ENCODE assay signal across 8 mouse cellular contexts in the genomic region with DNA sequence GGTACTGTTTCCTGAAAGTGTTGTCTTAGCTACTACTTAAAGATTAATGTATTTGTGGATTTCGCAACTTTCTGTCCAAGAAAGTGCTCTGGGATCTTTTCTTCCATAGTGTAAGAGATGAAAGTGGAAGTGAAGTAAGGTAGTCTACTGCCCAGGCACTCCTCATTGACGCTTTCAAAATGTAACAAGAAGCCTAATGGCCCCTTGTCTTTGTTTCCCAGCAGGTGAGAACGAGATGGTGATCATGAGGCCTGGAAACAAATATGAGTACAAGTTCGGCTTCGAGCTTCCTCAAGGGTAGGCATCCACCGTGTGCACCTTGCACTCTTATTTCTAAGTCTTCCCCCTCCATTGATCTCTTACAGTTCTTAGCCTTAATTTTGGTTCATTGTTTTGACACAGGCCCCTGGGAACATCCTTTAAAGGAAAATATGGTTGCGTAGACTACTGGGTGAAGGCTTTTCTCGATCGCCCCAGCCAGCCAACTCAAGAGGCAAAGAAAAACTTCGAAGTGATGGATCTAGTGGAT. TPM values are rescaled to one million over a fixed set of nuclear protein-coding genes. Genes with fewer than 3 reads are reported as not detected.
DNase-seq lines count a peak whose midpoint lies in the region; ATAC-seq lines count a peak whose summit lies in the region.

No protein-coding gene starts in this region.

- peak overlapping the region; percentile 96 for H3K27ac ChIP-seq in kidney, embryonic 15.5 days
- H3K27ac ChIP-seq in brown adipose tissue, adult 24 weeks (replicated peaks; ENCODE audit: low read depth, low read length), result peak overlapping the region; percentile 99
- peak overlapping the region; percentile 45; the same call in 1 of the 2 replicates for H3K27ac ChIP-seq in hindbrain, embryonic 12.5 days
- H3K27ac ChIP-seq in midbrain, embryonic 11.5 days (ENCODE audit: low read depth, low read length), result no peak overlapping the region; the same call in 1 of the 2 replicates

- no peak for DNase-seq in kidney, postnatal 14 days
- DNase-seq in midbrain, embryonic 11.5 days (ENCODE audit: low spot score, missing footprints), result no peak
- no peak for DNase-seq in adrenal gland, postnatal 14 days
- no peak for DNase-seq in frontal cortex, postnatal 36 days (ENCODE audit: low spot score in 2 of 2)
- DNase-seq in adrenal gland, adult 8-10 months, result no peak

- WGBS in kidney, embryonic 15.5 days, result 21% methylated on average over 10 of the region's 10 CpGs
- WGBS in hindbrain, embryonic 12.5 days, result 46% methylated on average over 10 of the region's 10 CpGs
- 54% methylated on average over 10 of the region's 10 CpGs for WGBS in midbrain, embryonic 11.5 days

- no peaks in the 10 kb centered on the region for H3K9me3 ChIP-seq in kidney, embryonic 15.5 days (replicated peaks)
- H3K9me3 ChIP-seq in hindbrain, embryonic 12.5 days (replicated peaks), result no peaks in the 10 kb centered on the region
- no peaks in the 10 kb centered on the region for H3K9me3 ChIP-seq in midbrain, embryonic 11.5 days (ENCODE audit: control insufficient read depth, low read length)

- no peaks in the 10 kb centered on the region for H3K27me3 ChIP-seq in kidney, embryonic 15.5 days
- H3K27me3 ChIP-seq in hindbrain, embryonic 12.5 days, result no peaks in the 10 kb centered on the region
- H3K27me3 ChIP-seq in midbrain, embryonic 11.5 days (ENCODE audit: control insufficient read depth, insufficient read depth, low read length), result no peaks in the 10 kb centered on the region

- H3K9ac ChIP-seq in kidney, embryonic 15.5 days, result peak overlapping the region; percentile 68
- H3K9ac ChIP-seq in hindbrain, embryonic 12.5 days, result peak overlapping the region; percentile 68
- peak overlapping the region; percentile 81 for H3K9ac ChIP-seq in midbrain, embryonic 11.5 days (ENCODE audit: low read length)

- peaks cover 62% of the 10 kb centered on the region for H3K4me1 ChIP-seq in kidney, embryonic 15.5 days
- peaks cover 16% of the 10 kb centered on the region for H3K4me1 ChIP-seq in brown adipose tissue, adult 24 weeks (ENCODE audit: control insufficient read depth, insufficient read depth, insufficient read length, low read length)
- peaks cover 53% of the 10 kb centered on the region for H3K4me1 ChIP-seq in hindbrain, embryonic 12.5 days
- H3K4me1 ChIP-seq in midbrain, embryonic 11.5 days (ENCODE audit: control insufficient read depth, insufficient read depth, low read length), result peaks cover 23% of the 10 kb centered on the region; the same call in 1 of the 2 replicates

- H3K4me2 ChIP-seq in kidney, embryonic 15.5 days, result peak overlapping the region; percentile 78
- peak overlapping the region; percentile 82 for H3K4me2 ChIP-seq in hindbrain, embryonic 12.5 days (replicated peaks)
- peak overlapping the region; percentile 83 for H3K4me2 ChIP-seq in midbrain, embryonic 11.5 days

- no peak for ATAC-seq in kidney, embryonic 15.5 days (replicated peaks; ENCODE audit: low FRiP score)
- ATAC-seq in hindbrain, embryonic 12.5 days (ENCODE audit: low FRiP score), result no peak
- ATAC-seq in midbrain, embryonic 11.5 days (ENCODE audit: low FRiP score), result no peak

- peak overlapping the region; percentile 63 for H3K4me3 ChIP-seq in kidney, embryonic 15.5 days (replicated peaks)
- peak overlapping the region; percentile 69 for H3K4me3 ChIP-seq in brown adipose tissue, adult 24 weeks (ENCODE audit: insufficient read depth, low read depth, low read length)
- H3K4me3 ChIP-seq in hindbrain, embryonic 12.5 days, result peak overlapping the region; percentile 73
- H3K4me3 ChIP-seq in midbrain, embryonic 11.5 days (ENCODE audit: low read depth, low read length), result peak overlapping the region; percentile 53

- H3K36me3 ChIP-seq in kidney, embryonic 15.5 days, result peaks cover 25% of the 10 kb centered on the region
- peaks cover 21% of the 10 kb centered on the region for H3K36me3 ChIP-seq in hindbrain, embryonic 12.5 days
- H3K36me3 ChIP-seq in midbrain, embryonic 11.5 days (ENCODE audit: control insufficient read depth, insufficient read depth, low read length), result 0 out of 2 replicates have a peak, but pooled peaks cover 7% of the 10 kb centered on the region

RNA-seq across cellular contexts. Expression of gene Txnip, which starts 1.0 kb away (rescaled TPM):
- 144 and 153 TPM in 2 replicates for polyA plus RNA-seq in kidney, embryonic 15.5 days (2015; fragmentation: Nextera tagmentation; extraction: Ambion mirVana)
- 1,091 and 1,303 TPM in 2 replicates for polyA plus RNA-seq in brown adipose tissue, adult 24 weeks (2012; ENCODE audit: insufficient read depth, insufficient read length, missing spikeins)
- polyA plus RNA-seq in hindbrain, embryonic 12.5 days (2016; fragmentation: Nextera tagmentation; extraction: Ambion mirVana), result 58.7 and 59.9 TPM in 2 replicates
- 54.0 and 55.9 TPM in 2 replicates for polyA plus RNA-seq in midbrain, embryonic 11.5 days (2014; fragmentation: Nextera tagmentation; extraction: Ambion mirVana)
- total RNA-seq in adrenal gland, postnatal 14 days (2021), result 479 and 772 TPM in 2 replicates
- total RNA-seq in adrenal gland, adult 8-10 months (2022), result 100 to 1,000 TPM; 374 to 825 (median 652) TPM

RNA-seq across cellular contexts. Expression of gene Gm16253, which starts 18.1 kb away (rescaled TPM):
- polyA plus RNA-seq in kidney, embryonic 15.5 days (2015; fragmentation: Nextera tagmentation; extraction: Ambion mirVana), result 2.1 TPM in 2 replicates
- polyA plus RNA-seq in brown adipose tissue, adult 24 weeks (2012; ENCODE audit: insufficient read depth, insufficient read length, missing spikeins), result not detected in 2 replicates
- 1.3 and 1.7 TPM in 2 replicates for polyA plus RNA-seq in hindbrain, embryonic 12.5 days (2016; fragmentation: Nextera tagmentation; extraction: Ambion mirVana)
- 0.36 and 0.43 TPM in 2 replicates for polyA plus RNA-seq in midbrain, embryonic 11.5 days (2014; fragmentation: Nextera tagmentation; extraction: Ambion mirVana)
- total RNA-seq in adrenal gland, postnatal 14 days (2021), result not detected in 2 replicates
- total RNA-seq in adrenal gland, adult 8-10 months (2022), result not detected

RNA-seq across cellular contexts. Expression of gene Hfe2, which starts 33.8 kb away (rescaled TPM):
- polyA plus RNA-seq in kidney, embryonic 15.5 days (2015; fragmentation: Nextera tagmentation; extraction: Ambion mirVana), result 1.1 and 1.8 TPM in 2 replicates
- 5.4 and 8.2 TPM in 2 replicates for polyA plus RNA-seq in brown adipose tissue, adult 24 weeks (2012; ENCODE audit: insufficient read depth, insufficient read length, missing spikeins)
- 0.70 and 2.5 TPM in 2 replicates for polyA plus RNA-seq in hindbrain, embryonic 12.5 days (2016; fragmentation: Nextera tagmentation; extraction: Ambion mirVana)
- 1.3 and 1.7 TPM in 2 replicates for polyA plus RNA-seq in midbrain, embryonic 11.5 days (2014; fragmentation: Nextera tagmentation; extraction: Ambion mirVana)
- total RNA-seq in adrenal gland, postnatal 14 days (2021), result 6.9 TPM in 1 of 2 replicates, not detected in the other
- total RNA-seq in adrenal gland, adult 8-10 months (2022), result under 1 TPM in 1 of 4 experiments, not detected in 3; 0.27 TPM

RNA-seq across cellular contexts. Expression of gene Polr3gl, which starts 35.2 kb away (rescaled TPM):
- polyA plus RNA-seq in kidney, embryonic 15.5 days (2015; fragmentation: Nextera tagmentation; extraction: Ambion mirVana), result 38.1 and 39.8 TPM in 2 replicates
- polyA plus RNA-seq in brown adipose tissue, adult 24 weeks (2012; ENCODE audit: insufficient read depth, insufficient read length, missing spikeins), result 39.0 and 72.4 TPM in 2 replicates
- polyA plus RNA-seq in hindbrain, embryonic 12.5 days (2016; fragmentation: Nextera tagmentation; extraction: Ambion mirVana), result 40.0 and 42.3 TPM in 2 replicates
- polyA plus RNA-seq in midbrain, embryonic 11.5 days (2014; fragmentation: Nextera tagmentation; extraction: Ambion mirVana), result 12.1 and 14.7 TPM in 2 replicates
- 35.0 and 36.1 TPM in 2 replicates for total RNA-seq in adrenal gland, postnatal 14 days (2021)
- 10 to 100 TPM; 35.7 to 54.5 (median 40.0) TPM for total RNA-seq in adrenal gland, adult 8-10 months (2022)

RNA-seq across cellular contexts. Expression of gene Ankrd34a, which starts 37.7 kb away (rescaled TPM):
- 1.8 and 2.8 TPM in 2 replicates for polyA plus RNA-seq in kidney, embryonic 15.5 days (2015; fragmentation: Nextera tagmentation; extraction: Ambion mirVana)
- not detected in 2 replicates for polyA plus RNA-seq in brown adipose tissue, adult 24 weeks (2012; ENCODE audit: insufficient read depth, insufficient read length, missing spikeins)
- polyA plus RNA-seq in hindbrain, embryonic 12.5 days (2016; fragmentation: Nextera tagmentation; extraction: Ambion mirVana), result 4.6 and 5.1 TPM in 2 replicates
- 1.5 and 2.0 TPM in 2 replicates for polyA plus RNA-seq in midbrain, embryonic 11.5 days (2014; fragmentation: Nextera tagmentation; extraction: Ambion mirVana)
- 0.49 and 0.70 TPM in 2 replicates for total RNA-seq in adrenal gland, postnatal 14 days (2021)
- total RNA-seq in adrenal gland, adult 8-10 months (2022), result 1 to 10 TPM; 1.1 to 2.3 (median 1.7) TPM
